Mouse (Mus musculus): ENCODE results near the gene Vmn1r207-ps. TPM values are rescaled to one million over a fixed set of nuclear protein-coding genes. Genes with fewer than 3 reads are reported as not detected.
"Not testable (repeated sequence)": the region's sequence is repeated elsewhere in the genome, so short reads cannot be mapped to it uniquely, and the experiment has no call there.

Vmn1r207-ps gene
- total RNA-seq (2021), result not detected
- long read RNA-seq, experiment 1, result 0 reads
- long read RNA-seq, experiment 2, result 0 reads

DNA sequence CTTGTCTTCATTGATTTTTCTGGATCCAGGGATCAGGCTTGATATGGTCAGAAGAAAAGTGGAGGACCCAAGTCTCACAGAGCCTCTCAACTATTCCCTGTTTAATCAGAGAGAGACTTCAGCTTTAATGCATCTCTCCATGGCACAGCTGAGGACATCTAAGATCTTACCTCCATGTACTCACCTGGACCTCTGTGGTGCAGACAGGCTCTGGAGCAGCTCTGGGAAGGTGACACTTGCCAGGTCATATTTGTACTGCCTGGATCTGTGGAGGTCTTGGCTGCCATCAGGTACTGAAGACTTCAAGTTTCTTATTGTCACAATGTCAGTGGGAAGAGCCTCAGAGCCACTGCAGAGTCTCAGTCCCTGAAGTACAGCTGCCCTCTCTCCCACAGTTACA, at the start of gene Vmn1r207-ps:
Vmn1r207-ps (minus strand) TSS at position 101 of the 400 bp plus-strand sequence.
- DNase-seq (ENCODE audit: low spot score in 2 of 2), result not testable (repeated sequence)

DNA sequence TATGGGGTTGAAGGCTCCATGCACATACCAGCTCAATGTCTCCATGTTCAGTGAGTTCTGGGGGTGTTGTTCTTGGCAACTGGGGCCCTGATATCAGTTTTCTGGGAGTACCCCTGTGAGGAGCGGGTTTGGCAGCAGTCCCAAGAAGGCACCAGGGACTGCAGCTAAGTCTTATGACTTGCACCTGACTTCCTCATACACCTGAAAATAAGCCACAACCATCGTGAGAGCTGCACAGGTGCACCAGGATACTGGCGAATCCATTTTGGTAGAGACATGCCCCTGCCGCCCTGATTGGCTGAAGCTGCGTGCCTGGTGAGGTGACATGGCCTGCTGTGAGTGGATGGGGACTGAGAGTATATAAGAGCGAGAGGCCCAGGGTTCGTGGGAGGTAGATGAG, 47.9 kb upstream of the Vmn1r207-ps start, which contains the start of gene Vmn1r208:
Vmn1r208 (minus strand) TSS at position 101 of the 400 bp plus-strand sequence.
- DNase-seq (ENCODE audit: low spot score in 2 of 2), result not testable (repeated sequence)

DNA sequence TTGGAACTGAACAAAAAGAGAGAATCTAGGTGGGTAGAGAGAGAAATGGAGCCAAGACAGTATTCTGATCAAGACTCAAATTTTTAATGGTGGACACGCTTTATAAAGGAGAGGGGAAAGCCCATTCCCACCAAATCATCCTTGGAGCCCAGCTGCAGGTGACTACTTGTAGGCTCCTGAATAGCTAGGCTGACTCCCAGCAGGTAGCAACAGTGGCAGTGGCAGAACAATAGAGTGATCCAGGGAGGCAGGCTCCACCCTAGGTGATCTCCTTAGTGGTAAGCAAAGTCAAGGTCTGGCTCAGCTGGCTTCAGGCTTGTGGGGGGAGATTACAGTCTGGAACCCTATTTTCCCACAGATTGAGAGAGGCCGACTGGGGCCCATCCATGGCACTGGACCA, 42.2 kb upstream of the Vmn1r207-ps start:
- DNase-seq (ENCODE audit: low spot score in 2 of 2), result not testable (repeated sequence)

DNA sequence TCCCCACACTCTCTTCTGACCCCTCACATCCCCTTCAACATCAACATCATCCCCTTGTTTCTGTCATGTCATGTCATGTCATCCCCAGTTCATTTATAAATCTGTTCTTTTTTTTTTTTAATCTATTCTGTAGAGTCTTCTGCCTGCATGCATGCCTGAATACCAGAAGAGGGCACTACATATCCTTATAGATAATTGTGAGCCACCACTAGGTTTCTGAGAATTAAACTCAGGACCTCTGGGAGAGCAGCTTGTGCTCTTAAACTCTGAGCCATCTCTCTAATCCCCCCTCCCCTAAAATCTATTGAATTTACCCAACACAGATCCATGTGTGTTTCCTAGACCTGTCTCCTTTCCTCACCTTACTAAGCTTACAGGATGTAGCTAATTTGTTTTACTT, 18.1 kb upstream of the Vmn1r207-ps start:
- no peak for DNase-seq (ENCODE audit: low spot score in 2 of 2)

- not testable (repeated sequence) for DNase-seq (ENCODE audit: low spot score in 2 of 2)
Observed at GRCm38 (mm10) chr13:22706947-22707346, 22.5 kb downstream of the Vmn1r207-ps start.

DNA sequence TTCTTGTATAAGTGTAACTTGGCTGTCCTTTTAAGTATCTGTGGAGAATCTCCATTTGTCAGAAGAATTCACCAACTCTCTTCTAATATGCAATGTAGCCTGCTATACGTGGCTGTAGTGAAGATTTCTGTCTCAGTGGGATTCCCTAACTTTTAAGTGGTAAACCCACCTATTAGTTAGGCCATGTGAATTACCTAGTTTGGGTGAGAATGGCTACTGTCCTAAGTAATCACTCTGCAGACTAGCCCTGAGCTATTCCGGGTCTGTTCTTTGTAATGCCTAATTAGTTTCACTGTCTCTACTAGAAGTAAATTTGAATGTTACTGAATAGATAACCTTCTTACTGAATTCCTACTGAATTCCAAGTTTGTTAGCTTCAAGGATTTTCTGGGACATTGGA, 26.5 kb downstream of the Vmn1r207-ps start:
- DNase-seq (ENCODE audit: low spot score in 2 of 2), result not testable (repeated sequence)

Other genes with a start within 250 kb of the Vmn1r207-ps start
- gene Vmn1r202, start 224.2 kb downstream of the Vmn1r207-ps start, total RNA-seq (2021), result under 1 TPM; 0.05 to 0.07 TPM
- not detected for gene Vmn1r203, start 211.5 kb downstream of the Vmn1r207-ps start, total RNA-seq (2021)
- not detected for gene Vmn1r204, start 176.4 kb downstream of the Vmn1r207-ps start, total RNA-seq (2021)
- not detected for gene Vmn1r205, start 136.6 kb downstream of the Vmn1r207-ps start, total RNA-seq (2021)
- not detected for gene Vmn1r206, start 105.4 kb downstream of the Vmn1r207-ps start, total RNA-seq (2021)
- not detected for gene Vmn1r208, start 47.8 kb upstream of the Vmn1r207-ps start, total RNA-seq (2021)
- gene Vmn1r209, start 80.1 kb upstream of the Vmn1r207-ps start, total RNA-seq (2021), result not detected
- not detected for gene Vmn1r210, start 101.7 kb upstream of the Vmn1r207-ps start, total RNA-seq (2021)
- gene Vmn1r211, start 127.9 kb upstream of the Vmn1r207-ps start, total RNA-seq (2021), result not detected
- not detected for gene Vmn1r212, start 154.6 kb upstream of the Vmn1r207-ps start, total RNA-seq (2021)